Mouse (Mus musculus): ENCODE data around the gene Ppp1r3e. TPM values are rescaled to one million over a fixed set of nuclear protein-coding genes. Genes with fewer than 3 reads are reported as not detected.
A peak's percentile ranks its signal among the peaks of the same experiment; 100 is the strongest.

The Ppp1r3e gene
- polyA plus RNA-seq, 1 experiment from 2014 or later: 2.3 TPM

GRCm38 (mm10) chr14:54900383-54900782, 23.0 kb upstream of the Ppp1r3e start:
- Histone ChIP-seq H3K9me3 (no peaks in the 10 kb centered on the region), H3K4me3 (no peak overlapping the region), H3K27ac (replicated peaks) (peak overlapping the region; percentile 6; the same call in 1 of the 2 replicates), H3K9ac (replicated peaks) (no peak overlapping the region), H3K36me3 (peaks cover 44% of the 10 kb centered on the region), H3K4me2 (replicated peaks) (no peak overlapping the region), H3K4me1 (peaks cover 18% of the 10 kb centered on the region), H3K27me3 (no peaks in the 10 kb centered on the region)
- ATAC-seq (replicated peaks): peak; percentile 59
- under 1% methylated on average over 3 of the region's 3 CpGs for WGBS

- Histone ChIP-seq H3K36me3 (peaks cover 36% of the 10 kb centered on the region), H3K9ac (replicated peaks) (no peak overlapping the region), H3K4me2 (replicated peaks) (no peak overlapping the region), H3K27me3 (no peaks in the 10 kb centered on the region), H3K9me3 (no peaks in the 10 kb centered on the region), H3K4me3 (no peak overlapping the region), H3K27ac (replicated peaks) (peak overlapping the region; percentile 31; the same call in 1 of the 2 replicates), H3K4me1 (peaks cover 24% of the 10 kb centered on the region)
- 75% methylated on average over 2 of the region's 2 CpGs for WGBS
- ATAC-seq (replicated peaks): no peak
Measured at GRCm38 (mm10) chr14:54897445-54897844, 20.1 kb upstream of the Ppp1r3e start.

- under 1% methylated on average over 52 of the region's 54 CpGs for WGBS
- peak; percentile 55 for ATAC-seq (replicated peaks)
- H3K9ac ChIP-seq (replicated peaks): peak overlapping the region; percentile 98
Measured at GRCm38 (mm10) chr14:54894296-54895151, 17.2 kb upstream of the Ppp1r3e start.

GRCm38 (mm10) chr14:54893651-54894181, 16.4 kb upstream of the Ppp1r3e start:
- H3K27me3 ChIP-seq: no peaks in the 10 kb centered on the region
- peak overlapping the region; percentile 94 for H3K27ac ChIP-seq (replicated peaks)
- H3K4me1 ChIP-seq: peaks cover 24% of the 10 kb centered on the region
- peak; percentile 99 for ATAC-seq (replicated peaks)
- H3K9me3 ChIP-seq: no peaks in the 10 kb centered on the region
- H3K4me2 ChIP-seq (replicated peaks): peak overlapping the region; percentile 64
- H3K9ac ChIP-seq (replicated peaks): peak overlapping the region; percentile 98
- WGBS: under 1% methylated on average over 38 of the region's 38 CpGs
- H3K4me3 ChIP-seq: peak overlapping the region; percentile 90
- H3K36me3 ChIP-seq: peaks cover 30% of the 10 kb centered on the region

More at GRCm38 (mm10) chr14:54894296-54895151, 17.2 kb upstream of the Ppp1r3e start:
- Histone ChIP-seq H3K4me1 (peaks cover 24% of the 10 kb centered on the region), H3K27me3 (no peaks in the 10 kb centered on the region), H3K36me3 (peaks cover 36% of the 10 kb centered on the region), H3K27ac (replicated peaks) (peak overlapping the region; percentile 94), H3K9me3 (no peaks in the 10 kb centered on the region), H3K4me2 (replicated peaks) (peak overlapping the region; percentile 64), H3K4me3 (peak overlapping the region; percentile 90)

- WGBS: 93% methylated on average over 3 of the region's 3 CpGs
- Histone ChIP-seq H3K4me1 (peaks cover 23% of the 10 kb centered on the region), H3K9me3 (no peaks in the 10 kb centered on the region), H3K27me3 (no peaks in the 10 kb centered on the region), H3K36me3 (peaks cover 18% of the 10 kb centered on the region), H3K4me2 (replicated peaks) (peak within 1 kb of the TSS; percentile 51), H3K4me3 (peak within 1 kb of the TSS; percentile 90), H3K27ac (replicated peaks) (peak within 1 kb of the TSS; percentile 92), H3K9ac (replicated peaks) (peak within 1 kb of the TSS; percentile 53)
- no peak for ATAC-seq (replicated peaks)
Measured at GRCm38 (mm10) chr14:54892200-54892599, 14.8 kb upstream of the Ppp1r3e start, which contains the start of gene Pabpn1. Gene Pabpn1, plus strand, starts transcription at chr14:54892500.

GRCm38 (mm10) chr14:54885309-54885708, 8.0 kb upstream of the Ppp1r3e start:
- ATAC-seq (replicated peaks): no peak
- Histone ChIP-seq H3K4me1 (peaks cover 26% of the 10 kb centered on the region), H3K27ac (replicated peaks) (no peak overlapping the region), H3K9ac (replicated peaks) (peak overlapping the region; percentile 32), H3K4me3 (no peak overlapping the region), H3K27me3 (no peaks in the 10 kb centered on the region), H3K36me3 (no peaks in the 10 kb centered on the region), H3K9me3 (no peaks in the 10 kb centered on the region), H3K4me2 (replicated peaks) (no peak overlapping the region)
- WGBS: 93% methylated on average over 11 of the region's 11 CpGs

GRCm38 (mm10) chr14:54884022-54884712, 6.8 kb upstream of the Ppp1r3e start:
- peak overlapping the region; percentile 73 for H3K9ac ChIP-seq (replicated peaks)
- WGBS: 32% methylated on average over 21 of the region's 21 CpGs
- no peaks in the 10 kb centered on the region for H3K9me3 ChIP-seq
- no peaks in the 10 kb centered on the region for H3K36me3 ChIP-seq
- H3K27me3 ChIP-seq: no peaks in the 10 kb centered on the region
- H3K4me3 ChIP-seq: peak overlapping the region; percentile 57
- H3K4me2 ChIP-seq (replicated peaks): peak overlapping the region; percentile 74
- H3K4me1 ChIP-seq: peaks cover 26% of the 10 kb centered on the region
- peak overlapping the region; percentile 85 for H3K27ac ChIP-seq (replicated peaks)
- peak; percentile 2; the same call in 1 of the 2 replicates for ATAC-seq (replicated peaks)

- peak within 1 kb of the TSS; percentile 57 for H3K4me3 ChIP-seq
- peak within 1 kb of the TSS; percentile 73 for H3K9ac ChIP-seq (replicated peaks)
- no peaks in the 10 kb centered on the region for H3K36me3 ChIP-seq
- no peaks in the 10 kb centered on the region for H3K9me3 ChIP-seq
- ATAC-seq (replicated peaks): peak; percentile 83
- peak within 1 kb of the TSS; percentile 85 for H3K27ac ChIP-seq (replicated peaks)
- H3K4me1 ChIP-seq: peaks cover 26% of the 10 kb centered on the region
- under 1% methylated on average over 27 of the region's 27 CpGs for WGBS
- no peaks in the 10 kb centered on the region for H3K27me3 ChIP-seq
- H3K4me2 ChIP-seq (replicated peaks): peak within 1 kb of the TSS; percentile 74
Measured at GRCm38 (mm10) chr14:54883154-54884021, 6.0 kb upstream of the Ppp1r3e start, which contains the start of the genes Bcl2l2 and Gm20521. Gene Bcl2l2, plus strand, starts transcription at chr14:54883377. Gene Gm20521, plus strand, starts transcription at chr14:54883441.

GRCm38 (mm10) chr14:54876539-54877047, 757 bp downstream of the Ppp1r3e start:
- Histone ChIP-seq H3K4me2 (replicated peaks) (peak overlapping the region; percentile 84), H3K27me3 (no peaks in the 10 kb centered on the region), H3K36me3 (no peaks in the 10 kb centered on the region), H3K9me3 (no peaks in the 10 kb centered on the region), H3K4me3 (peak overlapping the region; percentile 80), H3K9ac (replicated peaks) (peak overlapping the region; percentile 88), H3K27ac (replicated peaks) (peak overlapping the region; percentile 93), H3K4me1 (peaks cover 17% of the 10 kb centered on the region)
- peak; percentile 94 for ATAC-seq (replicated peaks)
- 0% methylated on average over 55 of the region's 72 CpGs for WGBS

- H3K9me3 ChIP-seq: no peaks in the 10 kb centered on the region
- ATAC-seq (replicated peaks): peak; percentile 71
Measured at GRCm38 (mm10) chr14:54875844-54876538, 1.4 kb downstream of the Ppp1r3e start.

More at GRCm38 (mm10) chr14:54875844-54876538, 1.4 kb downstream of the Ppp1r3e start:
- WGBS: 2% methylated on average over 36 of the region's 36 CpGs
- Histone ChIP-seq H3K4me2 (replicated peaks) (peak overlapping the region; percentile 84), H3K27ac (replicated peaks) (peak overlapping the region; percentile 93), H3K4me3 (peak overlapping the region; percentile 80), H3K9ac (replicated peaks) (peak overlapping the region; percentile 88), H3K4me1 (peaks cover 17% of the 10 kb centered on the region), H3K27me3 (no peaks in the 10 kb centered on the region), H3K36me3 (no peaks in the 10 kb centered on the region)

Data from forebrain, embryonic 15.5 days (tissue).